Mouse (Mus musculus): Measurements from ENCODE around the gene Pbxip1. TPM values are rescaled to one million over a fixed set of nuclear protein-coding genes. Genes with fewer than 3 reads are reported as not detected.

Gene Pbxip1
- total RNA-seq, 2 experiments from 2014 or later: 70.0 to 76.0 TPM

- DNase-seq: no peak
These were observed 45.7 kb downstream of the Pbxip1 start for GRCm38 (mm10) chr3:89482249-89482648.

DNA sequence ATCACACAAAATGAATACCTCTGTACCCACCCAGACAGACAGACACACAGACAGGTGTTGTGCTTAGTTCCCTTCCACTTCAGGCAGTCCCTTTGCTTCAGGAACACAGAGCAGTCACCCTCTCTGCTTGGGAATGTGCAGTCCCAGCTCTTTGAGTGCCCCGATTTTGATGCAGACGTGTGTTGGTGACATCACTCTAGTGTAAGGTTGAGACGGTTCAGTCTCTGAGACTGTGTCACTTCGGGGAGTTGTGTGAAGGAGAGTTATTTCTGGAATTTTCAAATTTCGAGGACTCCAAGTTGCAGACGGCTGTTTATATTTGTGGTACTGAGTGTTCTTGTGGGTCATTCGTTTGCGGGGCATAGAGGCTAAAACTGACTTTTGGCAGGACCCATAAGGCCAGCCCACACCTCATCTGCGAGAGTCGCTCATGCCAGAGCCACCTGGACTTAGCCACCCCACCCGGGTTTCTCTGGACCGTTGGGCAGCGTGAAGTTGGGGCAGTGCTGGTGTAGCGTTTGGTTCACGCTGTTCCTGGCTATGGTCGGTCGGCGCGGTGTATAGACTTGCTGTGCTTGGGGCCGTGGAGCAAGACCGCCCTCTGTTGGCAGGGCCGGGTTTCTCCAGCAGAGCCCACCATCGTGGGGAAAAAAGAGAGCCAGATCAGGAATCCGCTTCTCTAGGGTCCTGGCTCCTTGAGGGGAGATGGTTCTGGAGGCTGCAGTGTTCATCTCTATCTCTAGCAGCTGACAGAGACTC is 48.4 kb downstream of the Pbxip1 start:
- peak; percentile 78 to 82 for DNase-seq

- no peak for DNase-seq
These were observed 49.6 kb downstream of the Pbxip1 start for GRCm38 (mm10) chr3:89486111-89486510.

- peak; percentile 25 to 30 for DNase-seq
These were observed 50.6 kb downstream of the Pbxip1 start for GRCm38 (mm10) chr3:89486916-89487702.

GRCm38 (mm10) chr3:89490790-89491189 is 54.3 kb downstream of the Pbxip1 start:
- DNase-seq: no peak

- no peak for DNase-seq
These were observed 55.1 kb downstream of the Pbxip1 start for GRCm38 (mm10) chr3:89491559-89491958.

- DNase-seq: no peak
These were observed 56.2 kb downstream of the Pbxip1 start for GRCm38 (mm10) chr3:89492701-89493151.

DNA sequence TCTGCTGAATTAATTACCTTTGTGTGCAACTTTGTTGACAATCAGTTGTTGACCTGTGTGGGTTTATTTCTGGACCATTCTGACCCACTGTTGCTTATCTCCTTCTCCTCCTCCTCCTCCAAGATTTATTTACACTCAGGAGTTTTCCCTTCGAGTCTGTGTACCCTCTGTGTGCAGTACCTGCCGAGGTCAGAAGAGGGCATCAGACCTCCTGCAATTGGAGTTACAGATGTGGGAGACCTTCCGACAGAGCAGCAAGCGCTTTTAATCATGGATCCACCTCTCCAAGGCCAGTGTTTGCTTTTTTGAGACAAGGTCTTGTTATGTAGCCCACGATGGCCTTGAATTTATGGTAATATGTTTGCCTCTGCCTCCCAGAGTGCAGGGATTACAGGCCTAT is 58.1 kb downstream of the Pbxip1 start:
- no peak for DNase-seq

DNA sequence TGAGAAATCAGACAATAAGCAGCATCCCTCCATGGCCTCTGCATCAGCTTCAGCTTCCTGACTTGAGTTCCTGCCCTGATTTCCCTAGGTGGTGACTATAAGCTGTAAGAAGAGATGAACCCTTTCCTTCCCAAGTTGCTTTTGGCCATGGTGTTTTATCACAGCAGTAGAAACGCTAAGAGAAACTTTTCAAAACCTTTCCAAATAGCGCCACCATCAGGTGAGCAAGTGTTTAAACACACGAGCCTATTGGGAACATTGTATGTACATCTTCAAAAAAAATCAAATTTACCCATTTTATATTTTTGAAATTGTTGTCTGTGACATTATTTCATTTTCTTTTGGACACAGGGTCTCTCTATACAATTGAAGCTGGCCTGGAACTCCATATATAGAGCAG is 59.9 kb downstream of the Pbxip1 start:
- no peak for DNase-seq

- DNase-seq: no peak
These were observed 63.2 kb downstream of the Pbxip1 start for GRCm38 (mm10) chr3:89499696-89500095.

Other genes starting within 250 kb of the Pbxip1 start
- gene Gba, start 233.8 kb upstream of the Pbxip1 start, total RNA-seq (2021): 10 to 100 TPM; 18.3 to 19.6 TPM
- 1 to 10 TPM; 2.8 to 5.8 TPM for gene Thbs3, start 221.5 kb upstream of the Pbxip1 start, total RNA-seq (2021)
- 10 to 100 TPM; 60.3 to 61.5 TPM for gene Mtx1, start 209.6 kb upstream of the Pbxip1 start, total RNA-seq (2021)
- gene Muc1, start 207.6 kb upstream of the Pbxip1 start, total RNA-seq (2021): 1 to 10 TPM in 1 of 2 experiments, under 1 TPM in 1; 0.40 to 2.1 TPM
- gene Krtcap2, start 190.7 kb upstream of the Pbxip1 start, total RNA-seq (2021): 10 to 100 TPM; 64.8 to 89.2 TPM
- under 1 TPM; 0.37 to 0.98 TPM for gene Trim46, start 190.4 kb upstream of the Pbxip1 start, total RNA-seq (2021)
- 10 to 100 TPM; 54.1 to 54.7 TPM for gene Dpm3, start 177.3 kb upstream of the Pbxip1 start, total RNA-seq (2021)
- gene Slc50a1, start 166.1 kb upstream of the Pbxip1 start, total RNA-seq (2021): 10 to 100 TPM; 15.6 to 21.6 TPM
- gene Efna1, start 155.6 kb upstream of the Pbxip1 start, total RNA-seq (2021): 10 to 100 TPM; 22.5 to 23.8 TPM
- gene Efna3, start 113.7 kb upstream of the Pbxip1 start, total RNA-seq (2021): not detected
- gene Efna4, start 98.7 kb upstream of the Pbxip1 start, total RNA-seq (2021): under 1 TPM in 1 of 2 experiments, not detected in 1; 0.28 TPM
- gene Adam15, start 86.7 kb upstream of the Pbxip1 start, total RNA-seq (2021): 10 to 100 TPM; 45.5 to 47.0 TPM
- not detected for gene Dcst2, start 74.7 kb upstream of the Pbxip1 start, total RNA-seq (2021)
- not detected for gene Dcst1, start 71.5 kb upstream of the Pbxip1 start, total RNA-seq (2021)
- gene Zbtb7b, start 41.9 kb upstream of the Pbxip1 start, total RNA-seq (2021): 10 to 100 TPM; 21.3 to 23.3 TPM
- gene Lenep, start 33.9 kb upstream of the Pbxip1 start, total RNA-seq (2021): 1 to 10 TPM in 1 of 2 experiments, not detected in 1; 1.0 TPM
- 10 to 100 TPM; 59.5 to 63.8 TPM for gene Flad1, start 24.8 kb upstream of the Pbxip1 start, total RNA-seq (2021)
- gene Cks1b, start 18.3 kb upstream of the Pbxip1 start, total RNA-seq (2021): 1 to 10 TPM; 4.6 to 4.8 TPM
- gene Shc1, start 18.3 kb upstream of the Pbxip1 start, total RNA-seq (2021): 10 to 100 TPM; 33.2 to 36.1 TPM
- 10 to 100 TPM; 15.3 to 17.0 TPM for gene Pygo2, start 6.5 kb upstream of the Pbxip1 start, total RNA-seq (2021)
- 1 to 10 TPM; 8.4 to 8.8 TPM for gene Pmvk, start 17.8 kb downstream of the Pbxip1 start, total RNA-seq (2021)
- 1 to 10 TPM; 1.5 to 2.0 TPM for gene Kcnn3, start 83.5 kb downstream of the Pbxip1 start, total RNA-seq (2021)

Measured in heart, adult 18-20 months (tissue).